Mouse (Mus musculus) heart, embryonic 15.5 days (tissue): ENCODE data around the gene Tas1r3. TPM values are rescaled to one million over a fixed set of nuclear protein-coding genes. Genes with fewer than 3 reads are reported as not detected.

ENCODE experiments used
- ATAC-seq: fragments of 200-750 bp; cut with Nextera tagmentation; replicated peaks from 2 replicates; pipeline ENCODE4 v1.8.0; 2017; ENCODE audit warnings: low read depth, moderate TSS enrichment; ENCODE audit not compliant: insufficient number of reproducible peaks, insufficient read depth, low FRiP score
- H3K27ac ChIP-seq: fragments of 300-500 bp; sonication (generic); 2 replicates; pipeline ENCODE4 v1.5.1; 2015; ENCODE audit warnings: mild to moderate bottlenecking, inconsistent platforms
- H3K27me3 ChIP-seq: fragments of 300-500 bp; sonication (generic); 2 replicates; pipeline ENCODE4 v1.6.1; 2015; ENCODE audit warnings: inconsistent platforms
- H3K36me3 ChIP-seq: fragments of 300-500 bp; sonication (generic); 2 replicates; pipeline ENCODE4 v1.6.1; 2015; ENCODE audit warnings: mild to moderate bottlenecking, inconsistent platforms
- H3K4me1 ChIP-seq: fragments of 300-500 bp; sonication (generic); replicated peaks from 2 replicates; pipeline ENCODE4 v1.6.1; 2015; ENCODE audit warnings: inconsistent platforms
- H3K4me2 ChIP-seq: fragments of 300-500 bp; sonication (generic); 2 replicates; pipeline ENCODE4 v1.6.1; 2015; ENCODE audit warnings: inconsistent platforms, mild to moderate bottlenecking, moderate library complexity
- H3K4me3 ChIP-seq: fragments of 300-500 bp; sonication (generic); 2 replicates; pipeline ENCODE4 v1.5.1; 2015; ENCODE audit warnings: mild to moderate bottlenecking, inconsistent platforms
- H3K9ac ChIP-seq: fragments of 300-500 bp; sonication (generic); 2 replicates; pipeline ENCODE4 v1.6.1; 2015; ENCODE audit warnings: mild to moderate bottlenecking, inconsistent platforms
- H3K9me3 ChIP-seq: fragments of 300-500 bp; sonication (generic); replicated peaks from 2 replicates; pipeline ENCODE4 v1.6.1; 2016; ENCODE audit warnings: inconsistent platforms
- WGBS: fragments of 180-500 bp; shearing (Covaris S2); methylation state at CpG from one replicate; pipeline ENCODE4 v1.1.7; 2015; ENCODE audit warnings: mixed read lengths; 5-methylcytosine and 5-hydroxymethylcytosine counted together
- polyA plus RNA-seq: library from polyadenylated mRNA; unstranded; fragments of >200 nt; fragmentation: Nextera tagmentation; extraction: Ambion mirVana; gene quantifications from 2 replicates; pipeline ENCODE4 v1.2.1, GENCODE M21; 2015

Gene Tas1r3
- polyA plus RNA-seq, 1 experiment from 2014 or later, result 0.14 TPM

DNA sequence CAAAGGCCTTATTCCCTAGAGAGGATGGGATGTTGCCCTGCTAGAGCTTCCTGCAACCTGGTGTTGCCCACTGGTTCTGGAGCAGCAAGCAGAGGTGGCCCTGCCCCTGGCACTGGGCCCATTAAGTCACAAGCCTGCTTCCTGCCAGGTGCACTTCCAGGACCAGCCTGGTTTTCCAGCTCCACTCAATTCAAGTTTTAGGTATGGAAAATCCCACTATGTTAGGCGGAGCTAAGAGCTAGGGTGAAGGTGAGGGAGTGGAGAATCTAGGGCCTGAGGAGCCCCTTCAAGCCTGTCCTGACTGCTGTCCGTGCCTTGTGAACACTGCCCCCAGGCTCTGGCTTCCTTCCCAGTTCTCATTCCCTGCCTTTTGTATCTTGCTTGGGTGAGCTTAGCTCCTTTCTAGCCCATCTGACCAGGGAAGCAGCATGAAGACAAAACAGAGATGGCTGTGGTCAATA lies 11.2 kb downstream of the Tas1r3 start:
- Histone ChIP-seq H3K27me3 (no peaks in the 10 kb centered on the region), H3K4me2 (no peak overlapping the region), H3K9me3 (no peaks in the 10 kb centered on the region), H3K4me1 (peaks cover 25% of the 10 kb centered on the region), H3K4me3 (no peak overlapping the region), H3K27ac (no peak overlapping the region), H3K36me3 (peaks cover 21% of the 10 kb centered on the region), H3K9ac (no peak overlapping the region)
- WGBS, result 56% methylated on average over 2 of the region's 2 CpGs
- no peak for ATAC-seq

DNA sequence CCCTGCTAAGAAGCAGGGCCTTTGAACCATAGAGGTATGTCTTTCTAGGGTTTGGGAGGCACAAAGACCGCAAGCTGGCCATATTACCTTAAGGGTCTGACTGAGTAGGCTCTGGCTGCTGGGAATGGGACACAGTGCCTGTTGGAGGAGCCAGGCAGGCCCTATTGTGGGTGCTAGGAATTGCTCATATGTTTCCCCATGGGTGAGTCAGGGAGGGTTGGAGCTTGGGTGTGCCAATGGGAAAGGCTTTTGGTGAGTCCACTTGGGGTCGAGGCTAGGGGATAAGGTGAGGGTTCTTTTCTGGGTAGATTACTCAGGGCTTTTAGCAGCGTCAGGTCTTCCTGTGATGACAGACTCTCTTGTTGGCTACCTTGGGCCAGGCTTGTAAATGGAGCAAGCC lies 11.8 kb downstream of the Tas1r3 start:
- Histone ChIP-seq H3K4me1 (peaks cover 31% of the 10 kb centered on the region), H3K9me3 (no peaks in the 10 kb centered on the region), H3K27ac (no peak overlapping the region), H3K36me3 (peaks cover 17% of the 10 kb centered on the region), H3K27me3 (no peaks in the 10 kb centered on the region), H3K4me2 (no peak overlapping the region), H3K4me3 (no peak overlapping the region), H3K9ac (no peak overlapping the region)
- WGBS, result 88% methylated on average over 3 of the region's 3 CpGs
- no peak for ATAC-seq

DNA sequence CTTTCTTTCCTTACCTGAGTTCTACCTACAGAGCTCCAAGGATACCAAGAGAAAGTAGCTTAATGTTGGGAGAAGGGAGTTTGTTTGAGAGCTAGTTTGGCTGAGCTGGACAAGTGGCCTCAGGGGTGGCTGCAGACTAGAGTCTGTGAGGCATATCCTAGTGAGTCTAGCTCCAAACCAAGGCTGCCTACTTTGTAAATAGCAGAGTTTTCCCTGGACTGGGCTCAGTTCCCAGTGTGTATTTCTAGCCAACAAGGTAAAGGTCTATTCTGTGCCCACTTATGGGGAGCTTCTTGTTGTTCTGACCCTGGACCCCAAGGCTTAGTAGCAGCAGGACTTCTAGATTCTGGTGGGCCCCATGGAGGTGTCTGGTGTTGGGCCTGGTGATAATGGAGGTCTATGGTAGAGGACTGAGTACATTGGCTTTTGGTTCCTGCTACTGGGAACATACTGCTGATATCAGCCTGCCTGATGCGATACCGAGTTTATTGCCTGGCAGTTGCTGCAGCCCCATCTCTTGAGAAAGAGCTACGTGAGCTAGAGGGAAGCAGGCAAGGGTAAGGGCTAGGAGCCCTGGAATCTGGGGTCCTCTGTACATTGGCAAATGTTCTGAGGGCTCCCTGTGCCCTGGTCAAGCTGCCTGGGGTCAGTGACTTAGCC lies 13.2 kb downstream of the Tas1r3 start:
- no peak overlapping the region for H3K27ac ChIP-seq
- WGBS, result 85% methylated on average over 3 of the region's 3 CpGs
- peaks cover 32% of the 10 kb centered on the region for H3K4me1 ChIP-seq
- H3K27me3 ChIP-seq, result no peaks in the 10 kb centered on the region
- no peak for ATAC-seq
- no peak overlapping the region for H3K4me3 ChIP-seq
- no peak overlapping the region for H3K4me2 ChIP-seq
- H3K36me3 ChIP-seq, result peaks cover 5% of the 10 kb centered on the region
- no peaks in the 10 kb centered on the region for H3K9me3 ChIP-seq
- no peak overlapping the region for H3K9ac ChIP-seq

DNA sequence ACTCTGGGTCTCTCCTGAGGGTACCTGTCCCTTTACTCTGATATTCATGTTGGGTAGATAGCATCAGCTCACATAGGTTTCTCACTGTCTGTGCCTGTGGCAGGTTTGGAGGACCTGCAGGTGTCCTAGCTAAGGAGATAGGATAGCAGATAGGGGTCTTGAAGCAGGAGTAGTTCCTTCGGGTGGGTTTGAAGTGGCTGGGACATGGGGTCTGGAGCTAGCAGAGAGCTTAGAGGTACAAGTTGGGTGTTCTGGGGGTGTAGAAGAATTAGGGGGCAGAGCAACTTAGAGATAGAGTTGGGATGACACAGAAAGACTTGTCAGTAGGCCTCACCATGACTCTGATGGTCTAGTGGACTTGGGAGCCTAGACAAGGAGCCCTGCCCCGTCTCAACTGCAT lies 13.8 kb downstream of the Tas1r3 start:
- peaks cover 32% of the 10 kb centered on the region for H3K4me1 ChIP-seq
- no peak overlapping the region for H3K4me2 ChIP-seq

DNA sequence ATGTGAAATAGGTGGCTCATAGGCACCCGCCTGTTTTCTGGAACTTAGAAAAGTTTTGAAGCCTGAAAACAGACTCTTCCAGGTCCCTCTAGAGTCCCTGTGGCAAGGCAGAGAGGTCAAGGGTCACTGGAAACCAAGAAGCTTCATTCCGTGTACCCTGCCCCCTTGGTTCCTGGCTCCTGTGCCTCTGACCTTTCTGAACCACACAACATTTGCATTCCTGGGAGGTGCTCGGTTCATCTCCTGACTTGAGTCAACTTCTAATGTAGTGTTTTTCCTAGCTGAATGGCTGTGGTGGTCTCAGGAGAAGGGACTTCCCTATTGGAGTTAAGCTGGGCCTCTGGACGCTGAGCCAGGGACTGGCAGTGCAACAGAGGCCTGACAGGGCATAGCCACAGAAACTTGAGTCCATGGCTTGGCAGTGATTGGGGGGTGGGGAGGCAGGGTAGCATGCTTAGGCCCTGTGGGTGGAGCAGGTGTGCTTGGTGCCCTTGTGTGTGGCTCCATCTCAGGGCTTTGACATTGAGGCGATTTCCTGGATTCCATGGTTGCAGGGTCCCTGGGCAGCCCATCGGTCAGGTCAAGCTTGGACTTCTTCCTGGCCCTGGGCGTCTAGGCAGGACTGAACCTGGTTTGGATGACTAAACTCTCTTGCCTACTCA lies 14.6 kb downstream of the Tas1r3 start:
- peak overlapping the region; percentile 81 for H3K4me3 ChIP-seq
- ATAC-seq, result no peak
- no peaks in the 10 kb centered on the region for H3K9me3 ChIP-seq
- peak overlapping the region; percentile 83; the same call in 1 of the 2 replicates for H3K9ac ChIP-seq
- peak overlapping the region; percentile 88 for H3K4me2 ChIP-seq
- no peak overlapping the region for H3K27ac ChIP-seq
- H3K36me3 ChIP-seq, result no peaks in the 10 kb centered on the region
- no peaks in the 10 kb centered on the region for H3K27me3 ChIP-seq
- H3K4me1 ChIP-seq, result peaks cover 32% of the 10 kb centered on the region
- 66% methylated on average over 7 of the region's 7 CpGs for WGBS

More for the DNA sequence above, 13.8 kb downstream of the Tas1r3 start:
- ATAC-seq, result no peak
- H3K9me3 ChIP-seq, result no peaks in the 10 kb centered on the region
- no peaks in the 10 kb centered on the region for H3K27me3 ChIP-seq
- 74% methylated on average over 2 of the region's 2 CpGs for WGBS
- no peak overlapping the region for H3K27ac ChIP-seq
- peaks cover under 1% of the 10 kb centered on the region for H3K36me3 ChIP-seq
- no peak overlapping the region for H3K9ac ChIP-seq
- no peak overlapping the region for H3K4me3 ChIP-seq

DNA sequence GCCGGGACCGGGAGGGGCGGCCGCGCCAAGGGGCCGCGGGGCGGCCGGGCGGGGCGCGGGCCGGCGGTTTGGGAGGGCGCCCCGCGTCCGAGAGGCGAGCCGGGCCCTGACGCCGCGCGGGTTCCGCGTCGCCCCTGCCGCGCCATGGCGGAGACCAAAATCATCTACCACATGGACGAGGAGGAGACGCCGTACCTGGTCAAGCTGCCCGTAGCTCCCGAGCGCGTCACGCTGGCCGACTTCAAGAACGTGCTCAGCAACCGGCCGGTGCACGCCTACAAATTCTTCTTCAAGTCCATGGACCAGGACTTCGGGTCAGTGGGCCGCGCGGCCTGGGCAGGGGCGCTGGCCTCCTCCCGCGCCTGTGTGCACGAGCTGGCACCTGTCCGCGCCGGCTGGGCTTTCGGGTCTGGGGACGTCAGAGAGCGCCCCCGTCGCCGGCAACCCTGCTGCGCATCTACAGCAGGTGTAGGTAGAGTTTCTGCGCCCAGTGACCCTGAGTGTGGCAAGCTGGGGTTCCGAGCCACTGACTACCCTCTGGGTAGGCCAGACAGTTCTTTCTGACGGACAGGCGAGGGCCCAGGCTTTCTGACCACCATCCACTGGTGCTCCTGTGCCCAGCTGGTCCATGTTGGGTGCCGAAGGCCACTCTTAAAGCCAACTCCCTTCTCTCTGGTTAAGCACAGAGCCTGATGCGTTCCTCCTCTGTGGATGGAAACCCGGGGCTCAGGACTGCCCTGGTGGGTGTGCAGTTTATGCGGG lies 15.4 kb downstream of the Tas1r3 start:
- no peak; the same call in none of the 2 replicates for ATAC-seq
- Histone ChIP-seq H3K9ac (peak overlapping the region; percentile 83), H3K4me3 (peak overlapping the region; percentile 81), H3K4me2 (peak overlapping the region; percentile 88), H3K27ac (peak overlapping the region; percentile 63), H3K4me1 (peaks cover 32% of the 10 kb centered on the region), H3K36me3 (no peaks in the 10 kb centered on the region; the same call in 1 of the 2 replicates), H3K27me3 (no peaks in the 10 kb centered on the region), H3K9me3 (no peaks in the 10 kb centered on the region)
- WGBS, result 2% methylated on average over 61 of the region's 69 CpGs

DNA sequence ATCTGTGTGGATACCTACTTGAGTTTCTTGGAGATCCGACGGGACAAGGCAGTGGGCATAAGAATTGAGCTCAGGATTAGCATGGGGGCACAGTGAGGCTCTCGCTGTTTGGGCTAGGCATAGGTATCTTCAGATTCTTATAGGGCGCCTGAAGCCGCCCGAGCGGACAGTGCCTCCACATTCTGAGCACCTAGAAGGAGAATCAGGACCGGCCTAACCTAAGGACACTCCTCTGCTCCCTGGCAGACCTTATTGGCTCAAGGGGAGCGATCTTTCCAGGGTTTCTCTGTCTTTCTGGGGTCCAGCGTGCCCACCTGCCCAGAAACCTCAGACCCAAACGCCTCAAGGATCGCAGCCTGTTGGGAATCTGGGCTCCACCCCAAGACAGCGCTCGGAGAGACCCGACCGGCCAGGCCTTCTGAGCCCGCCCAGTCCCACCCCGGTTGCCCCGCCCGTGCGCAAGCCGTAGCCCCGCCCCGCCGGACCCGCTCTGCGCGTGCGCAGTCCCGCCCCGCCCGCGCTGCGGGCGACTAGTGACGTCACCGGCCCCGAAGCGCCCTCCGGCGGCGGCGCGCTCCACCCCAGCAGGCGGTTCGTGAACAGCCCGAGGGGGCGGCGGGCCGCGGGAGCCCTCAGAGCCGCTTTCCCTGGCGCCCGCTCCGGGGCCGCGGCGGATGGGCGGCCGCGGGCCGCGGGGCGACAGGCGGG lies 16.1 kb downstream of the Tas1r3 start, which contains the start of gene Dvl1:
TSS of gene Dvl1 (plus strand) at position 532 of the 708 bp plus-strand sequence.
- peak within 1 kb of the TSS; percentile 83 for H3K9ac ChIP-seq
- 2% methylated on average over 64 of the region's 65 CpGs for WGBS
- peak within 1 kb of the TSS; percentile 81 for H3K4me3 ChIP-seq
- H3K9me3 ChIP-seq, result no peaks in the 10 kb centered on the region
- ATAC-seq, result peak; percentile 93
- H3K27ac ChIP-seq, result peak within 1 kb of the TSS; percentile 63
- H3K4me2 ChIP-seq, result peak within 1 kb of the TSS; percentile 88
- no peaks in the 10 kb centered on the region for H3K27me3 ChIP-seq
- H3K36me3 ChIP-seq, result peaks cover 2% of the 10 kb centered on the region; the same call in 1 of the 2 replicates
- H3K4me1 ChIP-seq, result peaks cover 32% of the 10 kb centered on the region

DNA sequence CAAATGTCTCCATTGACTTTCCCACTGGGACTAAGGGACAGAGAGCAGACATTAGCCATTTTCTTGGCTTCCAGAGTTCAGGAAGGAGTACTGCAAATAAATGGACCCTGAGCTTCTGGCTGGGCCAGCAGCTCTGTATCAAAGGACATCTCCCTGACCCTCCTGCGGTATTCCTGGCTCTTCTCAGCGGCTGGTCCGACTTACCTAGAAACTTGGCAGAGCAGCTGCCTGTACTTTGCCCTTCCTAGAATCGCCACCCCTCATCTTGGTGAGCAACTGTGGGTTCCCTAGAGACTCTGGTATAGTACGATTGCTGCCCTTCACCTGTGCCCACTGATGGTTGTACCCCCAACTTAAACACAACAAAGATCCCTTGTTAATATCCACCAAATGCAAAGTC lies 19.9 kb downstream of the Tas1r3 start:
- no peak for ATAC-seq
- Histone ChIP-seq H3K4me1 (peaks cover 45% of the 10 kb centered on the region), H3K36me3 (peaks cover 2% of the 10 kb centered on the region; the same call in 1 of the 2 replicates), H3K9me3 (no peaks in the 10 kb centered on the region), H3K27me3 (peaks cover 5% of the 10 kb centered on the region; the same call in 1 of the 2 replicates), H3K27ac (no peak overlapping the region), H3K9ac (no peak overlapping the region), H3K4me2 (no peak overlapping the region), H3K4me3 (no peak overlapping the region)
- 87% methylated on average over 5 of the region's 5 CpGs for WGBS

DNA sequence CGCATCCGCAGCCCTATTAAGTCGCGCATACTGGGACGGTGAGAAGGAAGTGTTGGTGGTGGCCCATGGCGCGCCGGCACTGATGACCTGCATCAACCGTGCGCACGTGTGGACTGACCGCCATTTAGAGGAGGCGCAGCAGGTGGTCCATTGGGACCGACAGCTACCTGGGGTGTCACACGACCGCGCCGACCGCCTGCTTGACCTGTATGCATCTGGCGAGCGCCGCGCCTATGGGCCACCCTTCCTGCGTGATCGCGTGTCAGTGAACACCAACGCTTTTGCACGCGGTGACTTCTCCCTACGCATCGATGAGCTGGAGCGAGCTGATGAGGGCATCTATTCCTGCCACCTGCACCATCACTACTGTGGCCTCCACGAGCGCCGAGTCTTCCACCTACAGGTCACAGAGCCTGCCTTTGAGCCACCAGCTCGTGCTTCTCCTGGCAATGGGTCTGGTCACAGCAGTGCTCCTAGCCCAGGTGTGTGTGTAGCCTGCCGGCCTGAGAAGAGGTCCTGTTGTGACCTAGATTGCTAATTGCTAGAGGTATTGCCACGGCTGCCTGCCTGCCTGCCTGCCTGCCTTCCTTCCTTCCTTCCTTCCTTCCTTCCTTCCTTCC lies 21.4 kb downstream of the Tas1r3 start:
- ATAC-seq, result no peak
- Histone ChIP-seq H3K36me3 (peaks cover 2% of the 10 kb centered on the region; the same call in 1 of the 2 replicates), H3K27me3 (peaks cover 5% of the 10 kb centered on the region; the same call in 1 of the 2 replicates), H3K9ac (no peak overlapping the region; the same call in 1 of the 2 replicates), H3K9me3 (no peaks in the 10 kb centered on the region), H3K4me1 (peaks cover 47% of the 10 kb centered on the region), H3K4me2 (peak overlapping the region; percentile 85), H3K4me3 (peak overlapping the region; percentile 53), H3K27ac (no peak overlapping the region)
- 51% methylated on average over 38 of the region's 38 CpGs for WGBS

DNA sequence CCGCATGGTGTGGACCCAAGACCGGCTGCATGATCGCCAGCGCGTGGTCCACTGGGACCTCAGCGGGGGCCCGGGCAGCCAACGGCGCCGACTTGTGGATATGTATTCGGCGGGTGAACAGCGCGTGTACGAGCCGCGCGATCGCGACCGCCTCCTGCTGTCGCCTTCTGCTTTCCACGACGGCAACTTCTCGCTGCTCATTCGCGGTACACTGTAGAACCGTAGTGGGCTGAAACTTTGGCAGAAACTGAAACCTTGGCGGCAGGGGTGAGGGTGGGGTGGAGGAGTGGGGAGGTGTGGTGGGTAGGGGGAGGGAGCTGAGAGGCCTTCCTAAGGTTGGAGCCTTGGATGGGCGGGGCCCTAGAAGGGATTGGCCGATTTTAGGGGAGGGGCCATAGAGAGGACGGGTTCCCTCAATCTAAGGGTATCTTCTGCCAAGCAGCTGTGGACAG lies 22.1 kb downstream of the Tas1r3 start:
- peak overlapping the region; percentile 10 for H3K27ac ChIP-seq
- H3K4me3 ChIP-seq, result peak overlapping the region; percentile 53
- H3K4me2 ChIP-seq, result peak overlapping the region; percentile 85
- peak overlapping the region; percentile 62 for H3K9ac ChIP-seq
- H3K27me3 ChIP-seq, result peaks cover 5% of the 10 kb centered on the region; the same call in 1 of the 2 replicates
- H3K36me3 ChIP-seq, result peaks cover 2% of the 10 kb centered on the region; the same call in 1 of the 2 replicates
- H3K9me3 ChIP-seq, result no peaks in the 10 kb centered on the region
- ATAC-seq, result peak; percentile 32
- H3K4me1 ChIP-seq, result peaks cover 42% of the 10 kb centered on the region
- under 1% methylated on average over 30 of the region's 32 CpGs for WGBS
